Mouse (Mus musculus): ENCODE results near the gene Thsd4. TPM values are rescaled to one million over a fixed set of nuclear protein-coding genes. Genes with fewer than 3 reads are reported as not detected.

The Thsd4 gene
- polyA plus RNA-seq, 1 experiment = 0.97 TPM

DNA sequence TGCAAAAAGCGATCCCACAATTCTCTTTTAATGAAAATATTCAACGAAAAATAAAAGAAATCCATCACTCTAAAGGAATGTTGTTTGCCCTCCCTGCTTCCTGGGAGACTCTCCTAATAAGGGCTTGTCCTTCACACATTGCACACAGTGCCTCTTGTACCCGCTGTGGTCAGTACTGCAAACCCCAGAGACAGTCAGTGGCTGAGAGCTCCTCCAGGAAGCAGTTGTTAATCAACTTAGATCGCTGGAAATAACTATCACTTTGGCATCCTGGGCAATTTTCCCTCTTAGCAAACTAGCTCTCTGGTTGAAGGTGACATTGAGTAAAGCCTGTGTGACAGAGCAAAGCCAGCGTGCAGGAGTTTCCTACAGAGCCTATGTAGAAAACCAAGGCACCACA lies 5.2 kb upstream of the Thsd4 start:
- WGBS = 58% methylated on average over 5 of the region's 5 CpGs
- no peak for TF ChIP-seq CTCF (IDR thresholded peaks at IDR 0.05; ENCODE audit: control insufficient read depth, insufficient read depth, low read length)
- Histone ChIP-seq H3K27ac (ENCODE audit: control insufficient read depth, insufficient read depth, low read depth, low read length, poor library complexity) (no peak overlapping the region), H3K4me3 (replicated peaks; ENCODE audit: control insufficient read depth, low read depth, low read length) (no peak overlapping the region), H3K4me1 (ENCODE audit: control insufficient read depth, insufficient read depth, low read length) (no peaks in the 10 kb centered on the region)

DNA sequence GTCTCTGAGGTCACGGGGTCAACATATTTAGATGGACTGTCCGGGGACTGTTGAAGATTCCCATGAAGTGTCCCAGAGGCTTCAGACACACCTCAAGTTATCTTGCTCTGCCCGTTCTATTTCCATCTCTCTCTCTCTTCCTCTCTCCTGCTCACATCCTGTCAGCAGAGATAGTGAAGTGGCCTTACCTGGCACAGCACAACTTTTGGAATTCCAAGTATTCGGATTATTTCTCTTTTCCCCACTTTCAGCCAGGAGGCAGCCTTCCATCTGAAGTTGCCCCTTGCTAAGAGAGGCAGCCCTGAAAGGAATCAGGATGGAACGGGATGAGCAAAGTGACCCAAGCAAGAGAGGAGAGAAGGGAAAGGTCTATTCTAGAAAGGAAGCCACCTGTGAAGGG lies 4.3 kb upstream of the Thsd4 start:
- TF ChIP-seq CTCF (IDR thresholded peaks at IDR 0.05; ENCODE audit: control insufficient read depth, insufficient read depth, low read length) = no peak
- no peak for TF ChIP-seq POLR2A (IDR thresholded peaks at IDR 0.05; ENCODE audit: borderline replicate concordance, control insufficient read depth, low read depth, low read length)
- H3K4me3 ChIP-seq (replicated peaks; ENCODE audit: control insufficient read depth, low read depth, low read length) = no peak overlapping the region
- no peaks in the 10 kb centered on the region for H3K4me1 ChIP-seq (ENCODE audit: control insufficient read depth, insufficient read depth, low read length)
- H3K27ac ChIP-seq (ENCODE audit: control insufficient read depth, insufficient read depth, low read depth, low read length, poor library complexity) = no peak overlapping the region
- 82% methylated on average over 5 of the region's 5 CpGs for WGBS

DNA sequence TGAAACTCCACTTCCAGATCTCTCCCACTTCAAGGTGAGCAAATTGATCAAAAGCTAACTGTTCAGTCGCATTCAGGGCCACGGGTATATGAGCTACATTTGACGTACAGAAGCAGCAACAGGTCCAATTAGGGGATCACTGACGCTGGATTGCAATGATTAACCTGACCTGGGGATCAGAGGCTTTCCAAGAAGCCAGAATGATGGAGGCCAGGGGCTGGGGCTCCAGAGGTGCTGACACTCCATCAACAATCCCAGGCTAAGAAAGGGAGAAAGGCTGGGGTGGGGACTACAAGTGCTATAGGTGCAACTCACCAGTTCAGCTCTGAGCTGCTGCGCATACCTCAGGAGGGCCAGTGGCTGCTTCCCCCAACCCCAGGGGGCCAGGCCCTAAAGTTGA lies 703 bp downstream of the Thsd4 start:
- H3K27ac ChIP-seq (ENCODE audit: control insufficient read depth, insufficient read depth, low read depth, low read length, poor library complexity) = no peak overlapping the region
- H3K4me1 ChIP-seq (ENCODE audit: control insufficient read depth, insufficient read depth, low read length) = no peaks in the 10 kb centered on the region
- TF ChIP-seq POLR2A (IDR thresholded peaks at IDR 0.05; ENCODE audit: borderline replicate concordance, control insufficient read depth, low read depth, low read length) (no peak), CTCF (IDR thresholded peaks at IDR 0.05; ENCODE audit: control insufficient read depth, insufficient read depth, low read length) (no peak)
- WGBS = 78% methylated on average over 5 of the region's 5 CpGs
- H3K4me3 ChIP-seq (replicated peaks; ENCODE audit: control insufficient read depth, low read depth, low read length) = no peak overlapping the region

DNA sequence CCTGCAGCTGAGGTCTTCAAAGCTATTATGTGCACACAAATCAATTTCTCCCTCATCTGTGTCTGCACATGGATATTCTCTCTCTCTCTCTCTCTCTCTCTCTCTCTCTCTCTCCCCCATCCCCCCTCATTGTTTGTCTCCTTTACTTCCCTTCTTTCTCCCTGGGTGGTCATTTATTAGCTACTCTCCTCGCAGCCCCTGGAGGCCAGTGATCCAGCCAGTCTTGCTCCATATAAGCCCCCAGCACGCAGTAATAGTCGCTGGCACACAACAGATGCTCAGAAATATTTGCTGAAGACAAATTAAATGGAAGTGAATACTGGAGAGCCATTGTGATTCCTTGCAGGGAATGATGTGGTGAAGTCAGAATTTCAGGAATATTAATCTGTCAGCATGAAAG lies 2.2 kb downstream of the Thsd4 start:
- Histone ChIP-seq H3K27ac (ENCODE audit: control insufficient read depth, insufficient read depth, low read depth, low read length, poor library complexity) (no peak overlapping the region), H3K4me3 (replicated peaks; ENCODE audit: control insufficient read depth, low read depth, low read length) (no peak overlapping the region), H3K4me1 (ENCODE audit: control insufficient read depth, insufficient read depth, low read length) (no peaks in the 10 kb centered on the region)
- TF ChIP-seq CTCF (IDR thresholded peaks at IDR 0.05; ENCODE audit: control insufficient read depth, insufficient read depth, low read length) = no peak
- no peak for TF ChIP-seq POLR2A (IDR thresholded peaks at IDR 0.05; ENCODE audit: borderline replicate concordance, control insufficient read depth, low read depth, low read length)
- 52% methylated on average over 3 of the region's 3 CpGs for WGBS

DNA sequence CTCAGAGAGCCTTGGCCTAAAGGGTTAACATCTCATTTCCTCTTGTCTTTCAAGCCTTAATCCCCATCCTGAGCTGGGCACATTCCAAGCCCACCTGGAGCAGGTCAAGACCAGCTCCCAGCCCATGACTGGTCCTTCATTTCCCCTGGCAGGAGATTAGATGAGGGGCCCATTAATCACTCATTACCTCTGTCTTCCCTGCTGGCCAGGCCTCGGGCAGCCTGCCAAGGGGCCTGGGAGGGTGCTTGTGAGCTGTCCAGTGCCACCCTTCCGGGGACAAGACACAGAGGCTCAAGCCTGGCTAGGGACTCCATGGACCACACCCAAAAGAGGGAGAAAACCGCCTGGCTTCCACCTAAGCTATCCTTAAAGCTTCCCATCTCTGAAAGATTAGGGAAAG lies 3.6 kb downstream of the Thsd4 start:
- 66% methylated on average over 3 of the region's 3 CpGs for WGBS
- no peak overlapping the region for H3K4me3 ChIP-seq (replicated peaks; ENCODE audit: control insufficient read depth, low read depth, low read length)
- no peaks in the 10 kb centered on the region for H3K4me1 ChIP-seq (ENCODE audit: control insufficient read depth, insufficient read depth, low read length)
- TF ChIP-seq CTCF (IDR thresholded peaks at IDR 0.05; ENCODE audit: control insufficient read depth, insufficient read depth, low read length) = no peak
- no peak for TF ChIP-seq POLR2A (IDR thresholded peaks at IDR 0.05; ENCODE audit: borderline replicate concordance, control insufficient read depth, low read depth, low read length)
- H3K27ac ChIP-seq (ENCODE audit: control insufficient read depth, insufficient read depth, low read depth, low read length, poor library complexity) = no peak overlapping the region

DNA sequence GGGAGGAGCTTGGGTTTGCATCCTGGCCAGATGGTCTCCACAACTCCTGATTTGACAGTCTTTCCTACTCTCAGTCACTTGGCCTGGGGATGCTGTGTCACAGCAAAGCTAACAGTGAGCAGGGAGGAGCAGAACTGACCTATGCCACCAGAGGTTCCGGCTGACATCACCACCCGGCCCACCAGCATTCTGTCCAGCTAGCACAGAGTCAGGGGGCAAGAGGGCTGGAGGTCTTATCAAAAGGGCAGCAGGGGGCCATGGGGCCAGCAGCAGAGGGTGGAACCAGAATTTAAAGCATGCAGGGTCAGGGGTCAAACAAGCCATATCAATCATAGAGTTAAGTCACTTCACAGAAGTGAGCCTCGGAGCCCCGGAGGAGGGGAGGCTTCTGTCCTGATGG lies 4.7 kb downstream of the Thsd4 start:
- 82% methylated on average over 4 of the region's 4 CpGs for WGBS
- H3K4me3 ChIP-seq (replicated peaks; ENCODE audit: control insufficient read depth, low read depth, low read length) = no peak overlapping the region
- H3K27ac ChIP-seq (ENCODE audit: control insufficient read depth, insufficient read depth, low read depth, low read length, poor library complexity) = no peak overlapping the region
- no peak for TF ChIP-seq POLR2A (IDR thresholded peaks at IDR 0.05; ENCODE audit: borderline replicate concordance, control insufficient read depth, low read depth, low read length)
- TF ChIP-seq CTCF (IDR thresholded peaks at IDR 0.05; ENCODE audit: control insufficient read depth, insufficient read depth, low read length) = no peak
- no peaks in the 10 kb centered on the region for H3K4me1 ChIP-seq (ENCODE audit: control insufficient read depth, insufficient read depth, low read length)

DNA sequence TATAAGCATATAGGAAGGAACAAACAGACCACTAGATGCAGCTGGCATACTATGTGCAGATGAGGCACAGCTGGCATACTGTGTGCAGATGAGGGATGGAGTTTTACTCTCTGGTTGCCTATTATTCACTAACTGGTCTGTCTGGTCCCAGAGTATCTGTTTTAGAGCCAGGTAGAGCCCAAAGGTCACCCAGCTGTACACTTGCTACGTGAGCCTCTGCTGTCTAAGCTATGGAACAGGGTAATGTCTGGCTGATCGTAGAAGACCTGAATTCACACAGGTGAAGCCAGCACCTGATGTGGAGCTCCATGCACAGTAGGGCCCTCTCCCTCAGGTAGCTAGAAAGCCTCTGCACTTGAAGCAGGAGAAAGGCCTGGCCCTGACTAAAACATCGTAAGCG lies 5.5 kb downstream of the Thsd4 start:
- no peak overlapping the region for H3K27ac ChIP-seq (ENCODE audit: control insufficient read depth, insufficient read depth, low read depth, low read length, poor library complexity)
- TF ChIP-seq POLR2A (IDR thresholded peaks at IDR 0.05; ENCODE audit: borderline replicate concordance, control insufficient read depth, low read depth, low read length) = no peak
- TF ChIP-seq CTCF (IDR thresholded peaks at IDR 0.05; ENCODE audit: control insufficient read depth, insufficient read depth, low read length) = no peak
- no peaks in the 10 kb centered on the region for H3K4me1 ChIP-seq (ENCODE audit: control insufficient read depth, insufficient read depth, low read length)
- 87% methylated on average over 4 of the region's 4 CpGs for WGBS
- H3K4me3 ChIP-seq (replicated peaks; ENCODE audit: control insufficient read depth, low read depth, low read length) = no peak overlapping the region

DNA sequence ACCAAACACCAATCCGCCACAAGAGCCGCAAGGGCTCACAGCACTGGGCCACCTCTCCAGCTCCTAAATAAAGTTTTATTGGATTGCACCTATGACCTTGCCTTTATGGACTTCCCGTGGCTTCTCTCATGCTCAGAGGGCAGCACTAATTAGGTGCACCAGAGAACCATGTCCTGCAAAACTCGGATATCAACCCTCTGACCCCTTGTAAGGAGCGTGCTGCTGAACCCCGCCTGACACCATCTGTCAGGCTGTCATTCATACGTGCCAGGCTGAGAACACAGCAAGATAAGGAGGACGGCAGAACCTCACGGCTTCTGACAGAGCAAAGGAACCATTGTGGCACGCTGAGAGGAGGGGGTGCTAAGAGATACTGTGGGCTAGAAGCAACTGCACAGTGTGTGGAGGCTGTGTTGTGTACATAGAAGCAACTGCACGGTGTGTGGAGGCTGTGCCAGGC lies 8.5 kb downstream of the Thsd4 start:
- 72% methylated on average over 11 of the region's 11 CpGs for WGBS
- Histone ChIP-seq H3K4me1 (ENCODE audit: control insufficient read depth, insufficient read depth, low read length) (no peaks in the 10 kb centered on the region), H3K4me3 (replicated peaks; ENCODE audit: control insufficient read depth, low read depth, low read length) (no peak overlapping the region), H3K27ac (ENCODE audit: control insufficient read depth, insufficient read depth, low read depth, low read length, poor library complexity) (no peak overlapping the region)
- TF ChIP-seq CTCF (IDR thresholded peaks at IDR 0.05; ENCODE audit: control insufficient read depth, insufficient read depth, low read length) (no peak), POLR2A (IDR thresholded peaks at IDR 0.05; ENCODE audit: borderline replicate concordance, control insufficient read depth, low read depth, low read length) (no peak)

DNA sequence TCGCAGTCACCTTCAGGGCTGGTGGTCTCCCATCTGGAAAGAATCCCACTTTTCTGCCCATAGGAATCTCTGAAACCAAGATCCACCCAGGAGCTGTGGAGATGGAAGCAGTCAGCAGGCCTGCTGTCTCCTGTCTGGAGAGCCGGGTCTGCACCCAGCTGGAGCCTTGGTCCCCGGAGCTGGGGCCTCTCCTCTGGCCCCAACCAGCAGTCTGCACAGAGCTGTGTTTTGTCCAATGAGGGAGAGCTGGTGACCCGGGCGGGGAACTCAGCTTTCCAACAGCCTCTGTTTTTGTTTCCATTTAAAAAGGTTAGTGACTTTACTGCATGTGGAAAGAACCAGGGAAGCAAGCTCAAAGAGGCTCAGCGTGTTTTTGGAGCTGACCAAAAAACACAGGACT lies 11.0 kb downstream of the Thsd4 start:
- TF ChIP-seq POLR2A (IDR thresholded peaks at IDR 0.05; ENCODE audit: borderline replicate concordance, control insufficient read depth, low read depth, low read length) (no peak), CTCF (IDR thresholded peaks at IDR 0.05; ENCODE audit: control insufficient read depth, insufficient read depth, low read length) (no peak)

More for the DNA sequence above, 11.0 kb downstream of the Thsd4 start:
- no peak overlapping the region for H3K27ac ChIP-seq (ENCODE audit: control insufficient read depth, insufficient read depth, low read depth, low read length, poor library complexity)
- H3K4me1 ChIP-seq (ENCODE audit: control insufficient read depth, insufficient read depth, low read length) = no peaks in the 10 kb centered on the region
- WGBS = 76% methylated on average over 6 of the region's 6 CpGs
- H3K4me3 ChIP-seq (replicated peaks; ENCODE audit: control insufficient read depth, low read depth, low read length) = no peak overlapping the region
